Mouse (Mus musculus): ENCODE results near the gene Cacna1a. TPM values are rescaled to one million over a fixed set of nuclear protein-coding genes. Genes with fewer than 3 reads are reported as not detected.
"Not testable (repeated sequence)": the region's sequence is repeated elsewhere in the genome, so short reads cannot be mapped to it uniquely, and the experiment has no call there.

Cacna1a gene
- total and polyA plus RNA-seq, 2 experiments from 2014 or later: 16.5 to 70.5 TPM

- Histone ChIP-seq H3K27ac (no peak overlapping the region), H3K9me3 (ENCODE audit: low read length) (no peaks in the 10 kb centered on the region), H3K36me3 (ENCODE audit: insufficient read depth, low read length) (peaks cover 8% of the 10 kb centered on the region; the same call in 1 of the 2 replicates), H3K4me3 (ENCODE audit: low read length) (no peak overlapping the region), H3K4me2 (ENCODE audit: low read depth, low read length) (no peak overlapping the region), H3K4me1 (ENCODE audit: insufficient read depth, low read length) (no peaks in the 10 kb centered on the region), H3K27me3 (ENCODE audit: insufficient read depth, low read length) (no peaks in the 10 kb centered on the region), H3K9ac (replicated peaks; ENCODE audit: low read length) (no peak overlapping the region)
- DNase-seq (ENCODE audit: low spot score): no peak
- TF ChIP-seq CTCF (IDR thresholded peaks at IDR 0.05; ENCODE audit: low read depth): no peak
- 37% methylated on average over 22 of the region's 22 CpGs for WGBS
- ATAC-seq: 0 out of 2 replicates have a peak, but pooled peaks have one; percentile 24
Observed at GRCm38 (mm10) chr8:84615666-84616485, 227.6 kb downstream of the Cacna1a start.

DNA sequence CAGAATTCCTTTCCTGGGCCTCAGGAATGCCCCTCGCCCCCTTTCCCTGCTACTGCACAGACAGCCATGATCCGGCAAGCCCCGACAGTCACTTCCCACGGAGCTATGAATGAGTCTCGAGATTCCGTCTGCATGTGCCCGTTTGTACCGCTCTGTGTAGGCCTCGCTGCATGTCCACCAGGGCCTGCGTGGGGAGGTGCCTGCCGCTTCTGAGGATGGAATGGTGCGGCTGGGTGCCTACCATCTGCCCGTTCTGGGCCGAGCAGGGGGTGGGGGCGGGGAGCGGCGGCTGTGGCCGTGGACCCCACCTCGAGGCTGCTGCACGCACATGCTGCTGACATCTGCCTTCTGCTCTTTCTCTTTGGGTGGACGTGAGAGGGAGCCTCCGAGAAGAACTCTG, 228.8 kb downstream of the Cacna1a start:
- 24% methylated on average over 22 of the region's 22 CpGs for WGBS
- Histone ChIP-seq H3K27me3 (ENCODE audit: insufficient read depth, low read length) (no peaks in the 10 kb centered on the region), H3K4me2 (ENCODE audit: low read depth, low read length) (no peak overlapping the region), H3K4me1 (ENCODE audit: insufficient read depth, low read length) (no peaks in the 10 kb centered on the region), H3K9ac (replicated peaks; ENCODE audit: low read length) (no peak overlapping the region), H3K9me3 (ENCODE audit: low read length) (no peaks in the 10 kb centered on the region), H3K27ac (no peak overlapping the region), H3K4me3 (ENCODE audit: low read length) (no peak overlapping the region), H3K36me3 (ENCODE audit: insufficient read depth, low read length) (no peaks in the 10 kb centered on the region)
- TF ChIP-seq CTCF (IDR thresholded peaks at IDR 0.05; ENCODE audit: low read depth): no peak
- DNase-seq (ENCODE audit: low spot score) (no peak), ATAC-seq (peak; percentile 38)

GRCm38 (mm10) chr8:84621102-84621625, 232.9 kb downstream of the Cacna1a start:
- DNase-seq (ENCODE audit: low spot score) (no peak), ATAC-seq (no peak)
- no peaks in the 10 kb centered on the region for H3K36me3 ChIP-seq (ENCODE audit: insufficient read depth, low read length)
- H3K27me3 ChIP-seq (ENCODE audit: insufficient read depth, low read length): no peaks in the 10 kb centered on the region
- no peaks in the 10 kb centered on the region for H3K9me3 ChIP-seq (ENCODE audit: low read length)
- no peak overlapping the region for H3K27ac ChIP-seq
- H3K4me1 ChIP-seq (ENCODE audit: insufficient read depth, low read length): no peaks in the 10 kb centered on the region
- H3K4me3 ChIP-seq (ENCODE audit: low read length): no peak overlapping the region
- no peak overlapping the region for H3K4me2 ChIP-seq (ENCODE audit: low read depth, low read length)
- 77% methylated on average over 8 of the region's 8 CpGs for WGBS
- H3K9ac ChIP-seq (replicated peaks; ENCODE audit: low read length): no peak overlapping the region
- 0 out of 2 replicates have a peak, but pooled peaks have one; percentile 5 for TF ChIP-seq CTCF (IDR thresholded peaks at IDR 0.05; ENCODE audit: low read depth)

DNA sequence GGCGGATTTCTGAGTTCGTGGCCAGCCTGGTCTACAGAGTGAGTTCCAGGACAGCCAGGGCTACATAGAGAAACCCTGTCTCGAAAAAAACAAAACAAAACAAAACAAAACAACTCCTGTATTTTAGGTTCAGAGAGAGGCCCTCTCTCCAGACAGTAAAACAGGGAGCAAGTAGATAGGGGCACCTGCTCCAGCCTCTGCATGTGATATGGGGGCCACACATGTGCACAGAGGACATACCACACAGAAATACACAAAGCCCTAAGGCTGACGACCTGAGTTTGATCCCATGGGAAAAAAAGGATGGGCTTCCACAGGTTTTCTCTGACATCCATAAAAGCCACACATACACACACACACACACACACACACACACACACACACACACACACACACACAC, 235.2 kb downstream of the Cacna1a start:
- ATAC-seq; H3K4me2 ChIP-seq (ENCODE audit: low read depth, low read length); DNase-seq (ENCODE audit: low spot score); H3K4me1 ChIP-seq (ENCODE audit: insufficient read depth, low read length); H3K36me3 ChIP-seq (ENCODE audit: insufficient read depth, low read length); H3K4me3 ChIP-seq (ENCODE audit: low read length); H3K9ac ChIP-seq (replicated peaks; ENCODE audit: low read length); H3K27me3 ChIP-seq (ENCODE audit: insufficient read depth, low read length); H3K9me3 ChIP-seq (ENCODE audit: low read length); H3K27ac ChIP-seq: not testable (repeated sequence)
- WGBS: 77% methylated on average over 4 of the region's 4 CpGs

- Histone ChIP-seq H3K4me3 (ENCODE audit: low read length) (no peak overlapping the region), H3K9me3 (ENCODE audit: low read length) (no peaks in the 10 kb centered on the region), H3K36me3 (ENCODE audit: insufficient read depth, low read length) (peaks cover 11% of the 10 kb centered on the region; the same call in 1 of the 2 replicates), H3K9ac (replicated peaks; ENCODE audit: low read length) (no peak overlapping the region), H3K27ac (no peak overlapping the region), H3K4me2 (ENCODE audit: low read depth, low read length) (no peak overlapping the region), H3K27me3 (ENCODE audit: insufficient read depth, low read length) (no peaks in the 10 kb centered on the region), H3K4me1 (ENCODE audit: insufficient read depth, low read length) (0 out of 2 replicates have a peak, but pooled peaks cover 4% of the 10 kb centered on the region)
- 80% methylated on average over 10 of the region's 11 CpGs for WGBS
- DNase-seq (ENCODE audit: low spot score) (no peak), ATAC-seq (no peak)
- TF ChIP-seq CTCF (IDR thresholded peaks at IDR 0.05; ENCODE audit: low read depth): no peak
Observed at GRCm38 (mm10) chr8:84629586-84629985, 241.3 kb downstream of the Cacna1a start.

GRCm38 (mm10) chr8:84630145-84630544, 241.9 kb downstream of the Cacna1a start:
- peaks cover 11% of the 10 kb centered on the region; the same call in 1 of the 2 replicates for H3K36me3 ChIP-seq (ENCODE audit: insufficient read depth, low read length)
- DNase-seq (ENCODE audit: low spot score): no peak
- 87% methylated on average over 4 of the region's 4 CpGs for WGBS
- no peaks in the 10 kb centered on the region for H3K9me3 ChIP-seq (ENCODE audit: low read length)
- H3K4me1 ChIP-seq (ENCODE audit: insufficient read depth, low read length): 0 out of 2 replicates have a peak, but pooled peaks cover 6% of the 10 kb centered on the region
- H3K4me3 ChIP-seq (ENCODE audit: low read length): no peak overlapping the region
- no peak overlapping the region for H3K4me2 ChIP-seq (ENCODE audit: low read depth, low read length)
- TF ChIP-seq CTCF (IDR thresholded peaks at IDR 0.05; ENCODE audit: low read depth): no peak
- no peak for ATAC-seq
- H3K27me3 ChIP-seq (ENCODE audit: insufficient read depth, low read length): no peaks in the 10 kb centered on the region
- H3K27ac ChIP-seq: no peak overlapping the region
- H3K9ac ChIP-seq (replicated peaks; ENCODE audit: low read length): no peak overlapping the region

DNA sequence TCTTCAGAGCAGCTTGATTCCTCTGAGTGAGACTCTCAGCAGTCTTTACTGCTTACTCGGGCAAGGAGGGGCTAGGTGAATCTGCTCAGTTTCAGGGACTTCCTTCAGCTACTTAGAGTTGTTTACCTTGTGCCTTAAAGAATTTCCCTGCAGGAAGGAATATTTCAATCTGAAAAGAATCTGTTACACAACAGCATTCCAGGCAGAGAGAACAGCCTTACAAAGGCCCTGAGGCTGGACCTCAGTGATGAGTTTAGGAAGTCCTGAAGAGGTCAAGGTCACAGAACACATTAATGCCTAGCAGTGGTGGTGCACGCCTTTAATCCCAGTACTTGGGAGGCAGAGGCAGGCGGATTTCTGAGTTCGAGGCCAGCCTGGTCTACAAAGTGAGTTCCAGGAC, 243.6 kb downstream of the Cacna1a start:
- 0 out of 2 replicates have a peak, but pooled peaks cover 6% of the 10 kb centered on the region for H3K4me1 ChIP-seq (ENCODE audit: insufficient read depth, low read length)
- WGBS: 88% methylated on average over 4 of the region's 4 CpGs
- ATAC-seq (no peak), DNase-seq (ENCODE audit: low spot score) (no peak)
- no peak for TF ChIP-seq CTCF (IDR thresholded peaks at IDR 0.05; ENCODE audit: low read depth)
- no peak overlapping the region for H3K4me3 ChIP-seq (ENCODE audit: low read length)
- no peaks in the 10 kb centered on the region for H3K9me3 ChIP-seq (ENCODE audit: low read length)
- H3K4me2 ChIP-seq (ENCODE audit: low read depth, low read length): no peak overlapping the region
- no peaks in the 10 kb centered on the region for H3K27me3 ChIP-seq (ENCODE audit: insufficient read depth, low read length)
- H3K27ac ChIP-seq: no peak overlapping the region
- no peak overlapping the region for H3K9ac ChIP-seq (replicated peaks; ENCODE audit: low read length)
- peaks cover 11% of the 10 kb centered on the region; the same call in 1 of the 2 replicates for H3K36me3 ChIP-seq (ENCODE audit: insufficient read depth, low read length)

Data from hindbrain, postnatal 0 days (tissue).